Mouse (Mus musculus): ENCODE data around the gene Vps13d. TPM values are rescaled to one million over a fixed set of nuclear protein-coding genes. Genes with fewer than 3 reads are reported as not detected.

The Vps13d gene
- polyA plus RNA-seq, 1 experiment from 2014 or later, result 6.6 TPM

- Histone ChIP-seq H3K36me3 (replicated peaks; ENCODE audit: insufficient read depth, low read length) (peaks cover 77% of the 10 kb centered on the region), H3K27me3 (ENCODE audit: insufficient read depth, low read length) (no peaks in the 10 kb centered on the region), H3K9me3 (ENCODE audit: low read length) (no peaks in the 10 kb centered on the region), H3K4me2 (ENCODE audit: low read depth, low read length) (no peak overlapping the region), H3K27ac (ENCODE audit: low read depth) (no peak overlapping the region), H3K4me3 (ENCODE audit: low read depth, low read length) (no peak overlapping the region), H3K9ac (replicated peaks) (no peak overlapping the region), H3K4me1 (ENCODE audit: insufficient read depth) (no peaks in the 10 kb centered on the region)
- WGBS (ENCODE audit: insufficient replicate concordance), result 80% methylated on average over 3 of the region's 3 CpGs
- no peak for ATAC-seq
- no peak for DNase-seq
- TF ChIP-seq EP300 (IDR thresholded peaks at IDR 0.05; ENCODE audit: low read depth) (no peak), CTCF (IDR thresholded peaks at IDR 0.05; ENCODE audit: low read depth) (no peak)
Observed at GRCm38 (mm10) chr4:145097974-145098373, 96.8 kb downstream of the Vps13d start.

GRCm38 (mm10) chr4:145096481-145097039 is 98.2 kb downstream of the Vps13d start:
- H3K4me1 ChIP-seq (ENCODE audit: insufficient read depth), result no peaks in the 10 kb centered on the region
- no peaks in the 10 kb centered on the region for H3K9me3 ChIP-seq (ENCODE audit: low read length)
- no peak overlapping the region for H3K27ac ChIP-seq (ENCODE audit: low read depth)
- no peak for DNase-seq
- ATAC-seq, result no peak
- H3K4me2 ChIP-seq (ENCODE audit: low read depth, low read length), result no peak overlapping the region
- H3K36me3 ChIP-seq (replicated peaks; ENCODE audit: insufficient read depth, low read length), result peaks cover 77% of the 10 kb centered on the region
- no peaks in the 10 kb centered on the region for H3K27me3 ChIP-seq (ENCODE audit: insufficient read depth, low read length)
- no peak overlapping the region for H3K9ac ChIP-seq (replicated peaks)
- 73% methylated on average over 5 of the region's 5 CpGs for whole genome bisulfite sequencing (ENCODE audit: insufficient replicate concordance)
- no peak overlapping the region for H3K4me3 ChIP-seq (ENCODE audit: low read depth, low read length)
- TF ChIP-seq CTCF (IDR thresholded peaks at IDR 0.05; ENCODE audit: low read depth), result no peak
- TF ChIP-seq EP300 (IDR thresholded peaks at IDR 0.05; ENCODE audit: low read depth), result no peak

GRCm38 (mm10) chr4:145086509-145086908 is 108.3 kb downstream of the Vps13d start:
- H3K4me1 ChIP-seq (ENCODE audit: insufficient read depth), result no peaks in the 10 kb centered on the region
- peaks cover 75% of the 10 kb centered on the region for H3K36me3 ChIP-seq (replicated peaks; ENCODE audit: insufficient read depth, low read length)
- H3K4me3 ChIP-seq (ENCODE audit: low read depth, low read length), result no peak overlapping the region
- no peak for ATAC-seq
- no peak overlapping the region for H3K27ac ChIP-seq (ENCODE audit: low read depth)
- no peaks in the 10 kb centered on the region for H3K9me3 ChIP-seq (ENCODE audit: low read length)
- TF ChIP-seq EP300 (IDR thresholded peaks at IDR 0.05; ENCODE audit: low read depth) (no peak), CTCF (IDR thresholded peaks at IDR 0.05; ENCODE audit: low read depth) (no peak)
- WGBS (ENCODE audit: insufficient replicate concordance), result 88% methylated on average over 4 of the region's 4 CpGs
- no peaks in the 10 kb centered on the region for H3K27me3 ChIP-seq (ENCODE audit: insufficient read depth, low read length)
- no peak for DNase-seq
- H3K4me2 ChIP-seq (ENCODE audit: low read depth, low read length), result no peak overlapping the region
- no peak overlapping the region for H3K9ac ChIP-seq (replicated peaks)

- H3K9me3 ChIP-seq (ENCODE audit: low read length), result no peaks in the 10 kb centered on the region
- H3K4me2 ChIP-seq (ENCODE audit: low read depth, low read length), result no peak overlapping the region
- 0 out of 2 replicates have a peak, but pooled peaks cover 4% of the 10 kb centered on the region for H3K4me1 ChIP-seq (ENCODE audit: insufficient read depth)
- H3K9ac ChIP-seq (replicated peaks), result no peak overlapping the region
- no peak for TF ChIP-seq EP300 (IDR thresholded peaks at IDR 0.05; ENCODE audit: low read depth)
- no peak for TF ChIP-seq CTCF (IDR thresholded peaks at IDR 0.05; ENCODE audit: low read depth)
- H3K27ac ChIP-seq (ENCODE audit: low read depth), result no peak overlapping the region
- H3K36me3 ChIP-seq (replicated peaks; ENCODE audit: insufficient read depth, low read length), result peaks cover 76% of the 10 kb centered on the region
- no peak overlapping the region for H3K4me3 ChIP-seq (ENCODE audit: low read depth, low read length)
- ATAC-seq (peak; percentile 32; the same call in 1 of the 2 replicates), DNase-seq (no peak)
- H3K27me3 ChIP-seq (ENCODE audit: insufficient read depth, low read length), result no peaks in the 10 kb centered on the region
- WGBS (ENCODE audit: insufficient replicate concordance), result 47% methylated on average over 2 of the region's 2 CpGs
Observed at GRCm38 (mm10) chr4:145079324-145079723, 115.5 kb downstream of the Vps13d start.

GRCm38 (mm10) chr4:145074276-145074675 is 120.5 kb downstream of the Vps13d start:
- H3K4me1 ChIP-seq (ENCODE audit: insufficient read depth), result 0 out of 2 replicates have a peak, but pooled peaks cover 7% of the 10 kb centered on the region
- DNase-seq (peak; percentile 52), ATAC-seq (peak; percentile 97)
- TF ChIP-seq EP300 (IDR thresholded peaks at IDR 0.05; ENCODE audit: low read depth) (no peak; the same call in 1 of the 2 replicates), CTCF (IDR thresholded peaks at IDR 0.05; ENCODE audit: low read depth) (no peak)
- H3K4me2 ChIP-seq (ENCODE audit: low read depth, low read length), result no peak overlapping the region
- no peak overlapping the region; the same call in 1 of the 2 replicates for H3K9ac ChIP-seq (replicated peaks)
- WGBS (ENCODE audit: insufficient replicate concordance), result 60% methylated on average over 2 of the region's 2 CpGs
- H3K9me3 ChIP-seq (ENCODE audit: low read length), result no peaks in the 10 kb centered on the region
- H3K27me3 ChIP-seq (ENCODE audit: insufficient read depth, low read length), result no peaks in the 10 kb centered on the region
- no peak overlapping the region for H3K4me3 ChIP-seq (ENCODE audit: low read depth, low read length)
- H3K36me3 ChIP-seq (replicated peaks; ENCODE audit: insufficient read depth, low read length), result peaks cover 60% of the 10 kb centered on the region
- peak overlapping the region; percentile 84 for H3K27ac ChIP-seq (ENCODE audit: low read depth)

- no peak overlapping the region for H3K4me2 ChIP-seq (ENCODE audit: low read depth, low read length)
- no peaks in the 10 kb centered on the region for H3K9me3 ChIP-seq (ENCODE audit: low read length)
- H3K9ac ChIP-seq (replicated peaks), result no peak overlapping the region
- 0 out of 2 replicates have a peak, but pooled peaks cover 7% of the 10 kb centered on the region for H3K4me1 ChIP-seq (ENCODE audit: insufficient read depth)
- ATAC-seq (0 out of 2 replicates have a peak, but pooled peaks have one; percentile 16), DNase-seq (no peak)
- H3K27me3 ChIP-seq (ENCODE audit: insufficient read depth, low read length), result no peaks in the 10 kb centered on the region
- H3K27ac ChIP-seq (ENCODE audit: low read depth), result peak overlapping the region; percentile 84
- H3K4me3 ChIP-seq (ENCODE audit: low read depth, low read length), result no peak overlapping the region
- H3K36me3 ChIP-seq (replicated peaks; ENCODE audit: insufficient read depth, low read length), result peaks cover 62% of the 10 kb centered on the region
- 66% methylated on average over 7 of the region's 7 CpGs for WGBS (ENCODE audit: insufficient replicate concordance)
- TF ChIP-seq EP300 (IDR thresholded peaks at IDR 0.05; ENCODE audit: low read depth), result no peak
- TF ChIP-seq CTCF (IDR thresholded peaks at IDR 0.05; ENCODE audit: low read depth), result no peak
Observed at GRCm38 (mm10) chr4:145073728-145074127, 121.1 kb downstream of the Vps13d start.
